Mouse (Mus musculus) bone marrow macrophage, adult 2 months (primary cell): ENCODE data around the gene Foxc2.

Experiments
- CTCF ChIP-seq: IDR thresholded peaks from 2 replicates; pipeline ENCODE4 v1.5.1; 2012; ENCODE audit warnings: low read depth, mild to moderate bottlenecking, low read length, moderate library complexity
- POLR2A ChIP-seq: IDR thresholded peaks from 2 replicates; pipeline ENCODE4 v1.6.1; 2012; ENCODE audit warnings: mild to moderate bottlenecking, low read depth, low read length, borderline replicate concordance

DNA sequence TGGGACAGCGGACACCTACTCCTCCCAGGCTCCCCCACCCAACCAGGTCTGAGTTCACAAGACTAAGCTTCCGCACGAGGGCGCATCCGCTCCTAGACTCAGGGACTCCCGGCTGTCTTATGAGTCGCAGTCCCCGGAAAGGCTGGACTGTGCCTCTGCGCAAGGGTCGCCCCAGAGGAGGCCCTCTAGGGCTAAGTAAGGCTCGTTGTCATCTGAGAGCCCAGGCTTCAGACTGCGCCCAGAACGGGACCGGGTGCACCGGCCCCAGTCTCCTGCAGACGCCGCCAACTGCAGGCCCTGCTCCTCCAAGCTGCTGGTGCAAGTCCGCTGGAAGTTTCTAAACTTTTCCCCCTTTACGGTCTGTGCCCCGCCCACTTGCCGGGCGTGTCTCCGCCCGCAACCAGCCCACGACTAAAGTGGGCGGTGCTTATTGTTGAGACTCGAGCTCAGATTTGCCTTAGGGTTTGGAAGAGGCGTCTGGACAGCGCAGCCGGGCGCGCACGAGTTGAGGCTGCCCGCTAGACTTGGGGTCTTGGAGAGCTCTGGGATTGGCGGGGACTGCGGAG lies 9.4 kb downstream of the Foxc2 start:
- no peak for TF ChIP-seq POLR2A
- TF ChIP-seq CTCF: no peak
